18 mouse cellular contexts compared by ENCODE assay signal in genomic region chr10:36818867-36819266, GRCm38 (mm10).
DNase-seq lines count a peak whose midpoint lies in the region; TF ChIP-seq lines count a peak whose summit lies in the region.
"Had no signal": no experiment of that assay in that cellular context is flagged by ENCODE, and none has a peak within 500 bp of the region (broad histone marks: within the 10 kb centered on the region; RNA-seq: fewer than 3 reads in every experiment).

No protein-coding gene starts in this region.

- TF ChIP-seq POLR2A in CH12.LX (IDR thresholded peaks at IDR 0.05; ENCODE audit: low read depth, low read length), result no peak

- H3K79me2 ChIP-seq in CH12.LX (replicated peaks; ENCODE audit: control insufficient read depth, extremely low read depth, insufficient read depth, poor library complexity, severe bottlenecking), result no peaks in the 10 kb centered on the region

- peak; percentile 81 for TF ChIP-seq EP300 in CH12.LX (IDR thresholded peaks at IDR 0.05; ENCODE audit: low read length)

- no peak overlapping the region for H3K27ac ChIP-seq in CH12.LX (ENCODE audit: insufficient read depth, low read depth)

- no peak for TF ChIP-seq RAD21 in CH12.LX (IDR thresholded peaks at IDR 0.05; ENCODE audit: low read depth, low read length)

- H3K4me2 ChIP-seq in CH12.LX (ENCODE audit: insufficient read depth, low read depth, poor library complexity, severe bottlenecking), result no peak overlapping the region

- DNase-seq in A20 (ENCODE audit: low read depth, low spot score) (peak; percentile 26), CH12.LX (ENCODE audit: extremely low read depth) (peak; percentile 30)
- DNase-seq in cerebellum, postnatal 14 days, result no peak
- no peak for DNase-seq in layer of hippocampus, postnatal 36 days
- DNase-seq: adrenal gland, adult 2 months; adrenal gland, adult 8-10 months; adrenal gland, postnatal 10 days; adrenal gland, postnatal 14 days; adrenal gland, postnatal 25 days; adrenal gland, postnatal 36 days; B cell, adult 2 months; cerebellum, adult 11 months; cerebellum, adult 11-12 months; cerebellum, adult 18-20 months; cerebellum, adult 2 months; cerebellum, adult 8-10 months had no signal

- no peaks in the 10 kb centered on the region for H3K27me3 ChIP-seq in CH12.LX (replicated peaks)
- H3K27me3 ChIP-seq: Patski had no signal

- H3K9me3 ChIP-seq in CH12.LX (replicated peaks; ENCODE audit: low read length), result peaks cover 9% of the 10 kb centered on the region
- H3K9me3 ChIP-seq: G1E had no signal

- H3K4me3 ChIP-seq in CH12.LX (replicated peaks in 1 of 3; ENCODE audit: low read depth in 2 of 3, low read length in 2 of 3, poor library complexity in 1 of 3), result no peak overlapping the region

- dilution Hi-C loops in CH12.LX (cut with MboI; ENCODE audit: extremely low pct_ligation_motif_present, extremely low pct_unique_long_range_greater_than_20kb, low sequenced_read_pairs), result no loop called here

- in situ Hi-C loops in CH12.LX (cut with MboI; ENCODE audit: low pct_ligation_motif_present, low pct_unique_long_range_greater_than_20kb, low sequenced_read_pairs), result no loop called here

- TF ChIP-seq CTCF in CH12.LX (conservative IDR thresholded peaks at IDR 0.05 in 1 of 2, IDR thresholded peaks at IDR 0.05 in 1 of 2; ENCODE audit: low read depth in 2 of 2, low read length in 2 of 2), result no peak

- H3K36me3 ChIP-seq in CH12.LX (replicated peaks in 1 of 2; ENCODE audit: control insufficient read depth in 1 of 2, insufficient read depth in 1 of 2, low read length in 1 of 2), result no peaks in the 10 kb centered on the region
- H3K36me3 ChIP-seq: G1E had no signal

- no peak overlapping the region for H3K9ac ChIP-seq in CH12.LX (ENCODE audit: insufficient read depth, low read depth)

- H3K4me1 ChIP-seq in CH12.LX (ENCODE audit: control insufficient read depth in 1 of 2, insufficient read depth in 2 of 2), result peaks cover 4 to 21% of the 10 kb centered on the region in 2 experiments; a peak in 3 of 4 replicates

TF ChIP-seq in CH12.LX, 34 proteins besides CTCF, POLR2A, EP300 and RAD21:
- TF ChIP-seq SMC3 (IDR thresholded peaks at IDR 0.05; ENCODE audit: low read depth, low read length), result no peak
- no peak for TF ChIP-seq MYC (IDR thresholded peaks at IDR 0.05; ENCODE audit: low read depth, low read length)
- no peak for TF ChIP-seq JUN (IDR thresholded peaks at IDR 0.05; ENCODE audit: insufficient read depth, low read depth, low read length)
- TF ChIP-seq IRF4 (IDR thresholded peaks at IDR 0.05; ENCODE audit: low read depth, low read length), result peak; percentile 63; the same call in 1 of the 2 replicates
- no peak for TF ChIP-seq RCOR1 (conservative IDR thresholded peaks at IDR 0.05; ENCODE audit: low read depth, low read length)
- TF ChIP-seq PAX5 (IDR thresholded peaks at IDR 0.05; ENCODE audit: low read length), result no peak
- TF ChIP-seq ZKSCAN1 (IDR thresholded peaks at IDR 0.05; ENCODE audit: borderline replicate concordance, low read depth, low read length), result no peak
- no peak for TF ChIP-seq TBP (conservative IDR thresholded peaks at IDR 0.05; ENCODE audit: low read depth, low read length)
- no peak for TF ChIP-seq KAT2A (IDR thresholded peaks at IDR 0.05; ENCODE audit: insufficient replicate concordance, low read length)
- no peak for TF ChIP-seq ZMIZ1 (IDR thresholded peaks at IDR 0.05; ENCODE audit: low read depth, low read length)
- TF ChIP-seq USF1 (IDR thresholded peaks at IDR 0.05; ENCODE audit: low read depth, low read length), result no peak
- TF ChIP-seq TCF12 (IDR thresholded peaks at IDR 0.05; ENCODE audit: low read depth, low read length), result no peak
- peak; percentile 87 for TF ChIP-seq ZNF384 (IDR thresholded peaks at IDR 0.05; ENCODE audit: low read depth, low read length)
- TF ChIP-seq MAX (IDR thresholded peaks at IDR 0.05; ENCODE audit: low read length), result no peak

Comparison
In these comparisons a context has a peak if more than half of its experiments do, and no peak if none do; other contexts are left out.
1. DNase-seq: peak in A20 (single experiment) and CH12.LX (single experiment); none in cerebellum, postnatal 14 days (0 of 2) and layer of hippocampus, postnatal 36 days (0 of 2).